Mouse (Mus musculus): ENCODE measurements around the gene Arhgap6.
A peak's percentile ranks its signal among the peaks of the same experiment; 100 is the strongest.

Arhgap6 gene

GRCm38 (mm10) chrX:168794974-168795858, at the start of gene Arhgap6:
Gene Arhgap6 (plus strand): TSS chrX:168795099.
- no peak for DNase-seq (ENCODE audit: low spot score)

GRCm38 (mm10) chrX:168747011-168747410, 47.9 kb upstream of the Arhgap6 start:
- no peak for DNase-seq (ENCODE audit: low spot score)

- no peak for DNase-seq (ENCODE audit: low spot score)
These were observed 1.3 kb downstream of the Arhgap6 start for GRCm38 (mm10) chrX:168795859-168796848.

- no peak for DNase-seq (ENCODE audit: low spot score)
These were observed 9.8 kb downstream of the Arhgap6 start for GRCm38 (mm10) chrX:168804677-168805076.

- no peak for DNase-seq (ENCODE audit: low spot score)
These were observed 15.8 kb downstream of the Arhgap6 start for GRCm38 (mm10) chrX:168810513-168811265.

- DNase-seq (ENCODE audit: low spot score): no peak
These were observed 24.0 kb downstream of the Arhgap6 start for GRCm38 (mm10) chrX:168818858-168819257.

- no peak for DNase-seq (ENCODE audit: low spot score)
These were observed 29.3 kb downstream of the Arhgap6 start for GRCm38 (mm10) chrX:168824166-168824565.

GRCm38 (mm10) chrX:168832343-168832742, 37.4 kb downstream of the Arhgap6 start:
- DNase-seq (ENCODE audit: low spot score): no peak

- no peak for DNase-seq (ENCODE audit: low spot score)
These were observed 53.2 kb downstream of the Arhgap6 start for GRCm38 (mm10) chrX:168848062-168848461.

- DNase-seq (ENCODE audit: low spot score): no peak
These were observed 79.8 kb downstream of the Arhgap6 start for GRCm38 (mm10) chrX:168874688-168875087.

- no peak for DNase-seq (ENCODE audit: low spot score)
These were observed 108.7 kb downstream of the Arhgap6 start for GRCm38 (mm10) chrX:168903557-168903956.

GRCm38 (mm10) chrX:168904086-168904485, 109.2 kb downstream of the Arhgap6 start:
- DNase-seq (ENCODE audit: low spot score): no peak

GRCm38 (mm10) chrX:168907586-168907985, 112.7 kb downstream of the Arhgap6 start:
- DNase-seq (ENCODE audit: low spot score): no peak

- DNase-seq (ENCODE audit: low spot score): no peak
These were observed 118.6 kb downstream of the Arhgap6 start for GRCm38 (mm10) chrX:168913519-168913918.

GRCm38 (mm10) chrX:168920942-168921341, 126.0 kb downstream of the Arhgap6 start:
- no peak for DNase-seq (ENCODE audit: low spot score)

GRCm38 (mm10) chrX:168932420-168932819, 137.5 kb downstream of the Arhgap6 start:
- DNase-seq (ENCODE audit: low spot score): no peak

GRCm38 (mm10) chrX:168935447-168935846, 140.5 kb downstream of the Arhgap6 start:
- peak; percentile 14 for DNase-seq (ENCODE audit: low spot score)

- DNase-seq (ENCODE audit: low spot score): peak; percentile 16
These were observed 143.0 kb downstream of the Arhgap6 start for GRCm38 (mm10) chrX:168937941-168938340.

- no peak for DNase-seq (ENCODE audit: low spot score)
These were observed 146.8 kb downstream of the Arhgap6 start for GRCm38 (mm10) chrX:168941684-168942083.

- DNase-seq (ENCODE audit: low spot score): no peak
These were observed 148.3 kb downstream of the Arhgap6 start for GRCm38 (mm10) chrX:168943217-168943616.

- no peak for DNase-seq (ENCODE audit: low spot score)
These were observed 180.5 kb downstream of the Arhgap6 start for GRCm38 (mm10) chrX:168975444-168975843.

- no peak for DNase-seq (ENCODE audit: low spot score)
These were observed 182.9 kb downstream of the Arhgap6 start for GRCm38 (mm10) chrX:168977776-168978175.

All from layer of hippocampus, adult 11-12 months (tissue).